Mouse (Mus musculus) lung, embryonic 16.5 days (tissue): ENCODE measurements at regions not wholly inside any gene's neighbourhood (a gene's known extent, or its start where the extent isn't known, plus 50 kb on each side); places are given as distances from the start of the nearest gene placed in this dataset.
A peak's percentile ranks its signal among the peaks of the same experiment; 100 is the strongest.

Source experiments
- ATAC-seq: fragments of 200-750 bp; cut with Nextera tagmentation; 2 replicates; pipeline ENCODE4 v1.8.0; 2017; ENCODE audit warnings: low read depth, mild to moderate bottlenecking, moderate library complexity
- H3K27ac ChIP-seq: fragments of 300-500 bp; sonication (generic); 2 replicates; pipeline ENCODE4 v1.5.1; 2014; ENCODE audit warnings: mild to moderate bottlenecking, control low read depth, low read length
- H3K27me3 ChIP-seq: fragments of 300-500 bp; sonication (generic); 2 replicates; pipeline ENCODE4 v1.6.1; 2014; ENCODE audit warnings: low read depth, low read length, mixed read lengths; ENCODE audit not compliant: control insufficient read depth, insufficient read depth
- H3K36me3 ChIP-seq: fragments of 300-500 bp; sonication (generic); 2 replicates; pipeline ENCODE4 v1.6.1; 2014; ENCODE audit warnings: low read length; ENCODE audit not compliant: control insufficient read depth, insufficient read depth
- H3K4me1 ChIP-seq: fragments of 300-500 bp; sonication (generic); replicated peaks from 2 replicates; pipeline ENCODE4 v1.6.1; 2014; ENCODE audit warnings: low read length, mixed read lengths; ENCODE audit not compliant: control insufficient read depth, insufficient read depth
- H3K4me2 ChIP-seq: fragments of 300-500 bp; sonication (generic); 2 replicates; pipeline ENCODE4 v1.6.1; 2014; ENCODE audit warnings: low read depth, low read length, control low read depth
- H3K4me3 ChIP-seq: fragments of 300-500 bp; sonication (generic); 2 replicates; pipeline ENCODE4 v1.5.1; 2014; ENCODE audit warnings: mild to moderate bottlenecking, low read length, control low read depth
- H3K9ac ChIP-seq: fragments of 300-500 bp; sonication (generic); 2 replicates; pipeline ENCODE4 v1.6.1; 2014; ENCODE audit warnings: low read length, control low read depth
- H3K9me3 ChIP-seq: fragments of 300-500 bp; sonication (generic); 2 replicates; pipeline ENCODE4 v1.6.1; 2016; ENCODE audit warnings: low read length; ENCODE audit not compliant: control insufficient read depth
- WGBS: fragments of 180-500 bp; shearing (Covaris S2); extraction: QIAGEN DNeasy Blood & Tissue Kit; methylation state at CpG from one replicate; pipeline ENCODE4 v1.1.7; 2014; 5-methylcytosine and 5-hydroxymethylcytosine counted together

- no peak overlapping the region for H3K4me2 ChIP-seq
- H3K36me3 ChIP-seq: no peaks in the 10 kb centered on the region
- H3K4me3 ChIP-seq: no peak overlapping the region
Measured at GRCm38 (mm10) chr8:10828580-10828979, 179.7 kb downstream of the Irs2 start.

GRCm38 (mm10) chr8:10827560-10827959, 180.7 kb downstream of the Irs2 start:
- 74% methylated on average over 6 of the region's 6 CpGs for WGBS
- no peak overlapping the region for H3K9ac ChIP-seq
- H3K36me3 ChIP-seq: no peaks in the 10 kb centered on the region
- H3K4me1 ChIP-seq: no peaks in the 10 kb centered on the region
- H3K4me3 ChIP-seq: no peak overlapping the region
- 0 out of 2 replicates have a peak, but pooled peaks have one; percentile 31 for ATAC-seq
- H3K27ac ChIP-seq: no peak overlapping the region
- no peak overlapping the region for H3K4me2 ChIP-seq
- H3K9me3 ChIP-seq: no peaks in the 10 kb centered on the region
- no peaks in the 10 kb centered on the region; the same call in 1 of the 2 replicates for H3K27me3 ChIP-seq

More at GRCm38 (mm10) chr8:10828580-10828979, 179.7 kb downstream of the Irs2 start:
- H3K9ac ChIP-seq: no peak overlapping the region
- H3K27ac ChIP-seq: no peak overlapping the region
- no peak for ATAC-seq
- H3K27me3 ChIP-seq: no peaks in the 10 kb centered on the region; the same call in 1 of the 2 replicates
- 33% methylated on average over 9 of the region's 9 CpGs for WGBS
- no peaks in the 10 kb centered on the region for H3K4me1 ChIP-seq
- no peaks in the 10 kb centered on the region for H3K9me3 ChIP-seq

- Histone ChIP-seq H3K4me1 (no peaks in the 10 kb centered on the region), H3K27ac (no peak overlapping the region), H3K9me3 (no peaks in the 10 kb centered on the region), H3K4me2 (no peak overlapping the region), H3K4me3 (no peak overlapping the region), H3K9ac (no peak overlapping the region), H3K27me3 (no peaks in the 10 kb centered on the region; the same call in 1 of the 2 replicates), H3K36me3 (no peaks in the 10 kb centered on the region)
- no peak for ATAC-seq
- 57% methylated on average over 4 of the region's 4 CpGs for WGBS
Measured at GRCm38 (mm10) chr8:10825981-10826380, 182.3 kb downstream of the Irs2 start.

- Histone ChIP-seq H3K27me3 (no peaks in the 10 kb centered on the region; the same call in 1 of the 2 replicates), H3K4me1 (no peaks in the 10 kb centered on the region), H3K9ac (no peak overlapping the region), H3K27ac (no peak overlapping the region), H3K4me2 (no peak overlapping the region), H3K36me3 (no peaks in the 10 kb centered on the region), H3K4me3 (no peak overlapping the region), H3K9me3 (no peaks in the 10 kb centered on the region)
- ATAC-seq: no peak
- 45% methylated on average over 10 of the region's 10 CpGs for WGBS
Measured at GRCm38 (mm10) chr8:10825192-10825926, 182.9 kb downstream of the Irs2 start.

- no peaks in the 10 kb centered on the region for H3K9me3 ChIP-seq
- H3K9ac ChIP-seq: no peak overlapping the region
- H3K4me3 ChIP-seq: no peak overlapping the region
- 88% methylated on average over 2 of the region's 2 CpGs for WGBS
- H3K36me3 ChIP-seq: no peaks in the 10 kb centered on the region
- no peak overlapping the region for H3K27ac ChIP-seq
- ATAC-seq: no peak
- no peaks in the 10 kb centered on the region for H3K27me3 ChIP-seq
- H3K4me1 ChIP-seq: no peaks in the 10 kb centered on the region
- H3K4me2 ChIP-seq: no peak overlapping the region
Measured at GRCm38 (mm10) chr8:10821901-10822300, 186.4 kb downstream of the Irs2 start.

- Histone ChIP-seq H3K27ac (no peak overlapping the region), H3K4me1 (no peaks in the 10 kb centered on the region), H3K36me3 (no peaks in the 10 kb centered on the region), H3K4me3 (no peak overlapping the region), H3K9me3 (no peaks in the 10 kb centered on the region), H3K27me3 (no peaks in the 10 kb centered on the region), H3K9ac (no peak overlapping the region), H3K4me2 (no peak overlapping the region)
- 74% methylated on average over 7 of the region's 7 CpGs for WGBS
- ATAC-seq: no peak
Measured at GRCm38 (mm10) chr8:10814499-10814898, 193.8 kb downstream of the Irs2 start.

GRCm38 (mm10) chr8:10812060-10812670, 196.1 kb downstream of the Irs2 start:
- Histone ChIP-seq H3K9me3 (no peaks in the 10 kb centered on the region), H3K9ac (no peak overlapping the region), H3K4me3 (no peak overlapping the region), H3K27ac (no peak overlapping the region), H3K4me1 (no peaks in the 10 kb centered on the region), H3K4me2 (no peak overlapping the region), H3K36me3 (no peaks in the 10 kb centered on the region), H3K27me3 (peaks cover under 1% of the 10 kb centered on the region; the same call in 1 of the 2 replicates)
- ATAC-seq: no peak
- 61% methylated on average over 10 of the region's 10 CpGs for WGBS

- peaks cover 1% of the 10 kb centered on the region; the same call in 1 of the 2 replicates for H3K4me1 ChIP-seq
- peaks cover 2% of the 10 kb centered on the region; the same call in 1 of the 2 replicates for H3K27me3 ChIP-seq
- no peaks in the 10 kb centered on the region for H3K36me3 ChIP-seq
- no peak overlapping the region for H3K4me2 ChIP-seq
- no peak overlapping the region for H3K9ac ChIP-seq
- H3K4me3 ChIP-seq: no peak overlapping the region
- no peaks in the 10 kb centered on the region for H3K9me3 ChIP-seq
- no peak overlapping the region for H3K27ac ChIP-seq
- no peak for ATAC-seq
- 94% methylated on average over 5 of the region's 5 CpGs for WGBS
Measured at GRCm38 (mm10) chr8:10807040-10807439, 201.2 kb downstream of the Irs2 start.

GRCm38 (mm10) chr8:10805405-10806151, 202.7 kb downstream of the Irs2 start:
- no peak for ATAC-seq
- Histone ChIP-seq H3K27me3 (peaks cover 2% of the 10 kb centered on the region; the same call in 1 of the 2 replicates), H3K27ac (no peak overlapping the region), H3K4me3 (no peak overlapping the region), H3K36me3 (no peaks in the 10 kb centered on the region), H3K4me2 (no peak overlapping the region), H3K9ac (0 out of 2 replicates have a peak overlapping the region, but pooled peaks have one; percentile 31), H3K4me1 (peaks cover 3% of the 10 kb centered on the region; the same call in 1 of the 2 replicates), H3K9me3 (no peaks in the 10 kb centered on the region)
- WGBS: 12% methylated on average over 21 of the region's 25 CpGs
